Mouse (Mus musculus) heart, embryonic 11.5 days (tissue): ENCODE data around the gene Sec14l1. TPM values are rescaled to one million over a fixed set of nuclear protein-coding genes. Genes with fewer than 3 reads are reported as not detected.

Experiments used
- ATAC-seq: fragments of 200-750 bp; cut with Nextera tagmentation; replicated peaks from 2 replicates; pipeline ENCODE4 v1.8.0; 2017; ENCODE audit warnings: moderate library complexity; ENCODE audit not compliant: insufficient number of reproducible peaks, low FRiP score, low TSS enrichment
- H3K27ac ChIP-seq: fragments of 300-500 bp; sonication (generic); 2 replicates; pipeline ENCODE4 v1.5.1; 2014; ENCODE audit warnings: mild to moderate bottlenecking, low read depth, low read length
- H3K27me3 ChIP-seq: fragments of 300-500 bp; sonication (generic); 2 replicates; pipeline ENCODE4 v1.6.1; 2014; ENCODE audit warnings: mild to moderate bottlenecking, low read length, mixed read lengths; ENCODE audit not compliant: control insufficient read depth, insufficient read depth
- H3K36me3 ChIP-seq: fragments of 300-500 bp; sonication (generic); 2 replicates; pipeline ENCODE4 v1.6.1; 2014; ENCODE audit warnings: mild to moderate bottlenecking, low read length, moderate library complexity, mixed read lengths; ENCODE audit not compliant: control insufficient read depth, insufficient read depth
- H3K4me1 ChIP-seq: fragments of 300-500 bp; sonication (generic); 2 replicates; pipeline ENCODE4 v1.6.1; 2014; ENCODE audit warnings: low read length; ENCODE audit not compliant: control insufficient read depth, insufficient read depth
- H3K4me2 ChIP-seq: fragments of 300-500 bp; sonication (generic); 2 replicates; pipeline ENCODE4 v1.6.1; 2014; ENCODE audit warnings: mild to moderate bottlenecking, moderate library complexity
- H3K4me3 ChIP-seq: fragments of 300-500 bp; sonication (generic); 2 replicates; pipeline ENCODE4 v1.5.1; 2014; ENCODE audit warnings: low read depth, low read length
- H3K9ac ChIP-seq: fragments of 300-500 bp; sonication (generic); 2 replicates; pipeline ENCODE4 v1.6.1; 2014; ENCODE audit warnings: mild to moderate bottlenecking, low read depth, low read length, moderate library complexity
- H3K9me3 ChIP-seq: fragments of 300-500 bp; sonication (generic); replicated peaks from 2 replicates; pipeline ENCODE4 v1.6.1; 2016; ENCODE audit warnings: low read length; ENCODE audit not compliant: control insufficient read depth
- WGBS: fragments of 180-500 bp; shearing (Covaris S2); extraction: QIAGEN DNeasy Blood & Tissue Kit; methylation state at CpG from one replicate; pipeline ENCODE4 v1.1.7; 2014; ENCODE audit not compliant: insufficient replicate concordance; 5-methylcytosine and 5-hydroxymethylcytosine counted together
- polyA plus RNA-seq: library from polyadenylated mRNA; unstranded; fragments of >200 nt; fragmentation: Nextera tagmentation; extraction: Ambion mirVana; gene quantifications from 2 replicates; pipeline ENCODE4 v1.2.1, GENCODE M21; 2014

Gene Sec14l1
- polyA plus RNA-seq, 1 experiment from 2014 or later, result 32.6 TPM

GRCm38 (mm10) chr11:117176900-117177299, 61.9 kb downstream of the Sec14l1 start:
- 81% methylated on average over 5 of the region's 5 CpGs for WGBS
- no peak for ATAC-seq
- H3K4me2 ChIP-seq, result no peak overlapping the region
- peaks cover 12% of the 10 kb centered on the region for H3K9me3 ChIP-seq
- H3K4me1 ChIP-seq, result no peaks in the 10 kb centered on the region; the same call in 1 of the 2 replicates
- H3K27ac ChIP-seq, result no peak overlapping the region
- H3K36me3 ChIP-seq, result no peaks in the 10 kb centered on the region
- H3K9ac ChIP-seq, result no peak overlapping the region
- H3K27me3 ChIP-seq, result no peaks in the 10 kb centered on the region
- no peak overlapping the region for H3K4me3 ChIP-seq

GRCm38 (mm10) chr11:117177303-117177979, 62.5 kb downstream of the Sec14l1 start:
- Histone ChIP-seq H3K4me2 (no peak overlapping the region), H3K4me1 (no peaks in the 10 kb centered on the region; the same call in 1 of the 2 replicates), H3K9me3 (peaks cover 13% of the 10 kb centered on the region), H3K27me3 (no peaks in the 10 kb centered on the region), H3K4me3 (no peak overlapping the region), H3K36me3 (no peaks in the 10 kb centered on the region), H3K9ac (no peak overlapping the region), H3K27ac (no peak overlapping the region)
- WGBS, result 53% methylated on average over 8 of the region's 11 CpGs
- ATAC-seq, result no peak

- Histone ChIP-seq H3K4me2 (no peak overlapping the region), H3K27ac (no peak overlapping the region), H3K4me1 (no peaks in the 10 kb centered on the region; the same call in 1 of the 2 replicates), H3K27me3 (no peaks in the 10 kb centered on the region), H3K9me3 (peaks cover 16% of the 10 kb centered on the region), H3K9ac (no peak overlapping the region), H3K4me3 (no peak overlapping the region), H3K36me3 (no peaks in the 10 kb centered on the region)
- 69% methylated on average over 5 of the region's 5 CpGs for WGBS
- ATAC-seq, result no peak
Measured at GRCm38 (mm10) chr11:117179902-117180301, 64.9 kb downstream of the Sec14l1 start.

DNA sequence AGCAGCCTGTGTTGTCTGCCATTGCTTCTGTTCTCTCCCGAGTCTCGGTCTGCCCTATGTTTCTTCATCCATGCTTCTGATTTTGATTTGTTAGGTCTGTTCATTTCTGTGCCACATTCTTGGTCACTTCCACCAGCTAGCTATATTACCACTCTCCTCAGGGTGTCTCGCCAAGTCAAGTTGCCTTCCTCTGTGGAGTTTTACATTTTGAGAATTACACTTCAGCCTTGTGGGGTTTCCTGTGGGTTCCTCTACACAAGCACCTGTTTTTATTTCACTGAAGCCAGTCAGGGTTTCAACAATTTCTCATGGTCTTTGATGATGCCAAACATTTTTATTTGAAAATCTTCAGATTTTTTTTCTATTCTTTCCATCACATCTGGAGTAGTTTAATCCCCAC, 67.8 kb downstream of the Sec14l1 start:
- Histone ChIP-seq H3K4me3 (no peak overlapping the region), H3K9ac (no peak overlapping the region), H3K4me1 (no peaks in the 10 kb centered on the region), H3K27ac (no peak overlapping the region), H3K9me3 (peaks cover 16% of the 10 kb centered on the region), H3K27me3 (no peaks in the 10 kb centered on the region), H3K4me2 (no peak overlapping the region), H3K36me3 (no peaks in the 10 kb centered on the region)
- no peak for ATAC-seq
- 89% methylated on average over 3 of the region's 3 CpGs for WGBS

- ATAC-seq, result no peak
Measured at GRCm38 (mm10) chr11:117183299-117183698, 68.3 kb downstream of the Sec14l1 start.

DNA sequence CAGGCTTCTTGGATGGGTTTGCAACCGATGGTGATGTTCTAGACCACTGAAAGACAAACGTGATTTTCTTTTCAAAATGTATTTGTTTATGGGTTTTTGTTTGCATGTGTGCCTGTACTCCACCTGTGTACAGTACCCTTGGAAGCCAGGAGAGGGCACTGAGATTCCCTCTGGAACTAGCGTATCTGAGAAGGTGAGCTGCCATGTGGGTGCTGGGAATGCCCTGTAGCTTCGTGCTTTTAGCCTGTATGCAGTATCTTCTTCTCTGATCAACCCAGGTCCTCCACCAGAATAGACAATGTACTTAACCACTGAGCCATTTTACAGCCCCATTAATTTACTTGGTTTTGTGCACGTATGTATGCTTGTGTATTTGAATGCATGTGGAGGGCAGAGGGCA, 68.9 kb downstream of the Sec14l1 start:
- Histone ChIP-seq H3K27ac (no peak overlapping the region), H3K9me3 (peaks cover 16% of the 10 kb centered on the region), H3K4me1 (no peaks in the 10 kb centered on the region), H3K4me2 (no peak overlapping the region), H3K9ac (no peak overlapping the region), H3K4me3 (no peak overlapping the region), H3K27me3 (no peaks in the 10 kb centered on the region), H3K36me3 (no peaks in the 10 kb centered on the region)
- ATAC-seq, result no peak
- 79% methylated on average over 5 of the region's 5 CpGs for WGBS

More at GRCm38 (mm10) chr11:117183299-117183698, 68.3 kb downstream of the Sec14l1 start:
- no peak overlapping the region for H3K9ac ChIP-seq
- WGBS, result 67% methylated on average over 2 of the region's 3 CpGs
- H3K27ac ChIP-seq, result no peak overlapping the region
- H3K4me1 ChIP-seq, result no peaks in the 10 kb centered on the region
- peaks cover 16% of the 10 kb centered on the region for H3K9me3 ChIP-seq
- H3K4me2 ChIP-seq, result no peak overlapping the region
- no peaks in the 10 kb centered on the region for H3K27me3 ChIP-seq
- no peaks in the 10 kb centered on the region for H3K36me3 ChIP-seq
- no peak overlapping the region for H3K4me3 ChIP-seq

DNA sequence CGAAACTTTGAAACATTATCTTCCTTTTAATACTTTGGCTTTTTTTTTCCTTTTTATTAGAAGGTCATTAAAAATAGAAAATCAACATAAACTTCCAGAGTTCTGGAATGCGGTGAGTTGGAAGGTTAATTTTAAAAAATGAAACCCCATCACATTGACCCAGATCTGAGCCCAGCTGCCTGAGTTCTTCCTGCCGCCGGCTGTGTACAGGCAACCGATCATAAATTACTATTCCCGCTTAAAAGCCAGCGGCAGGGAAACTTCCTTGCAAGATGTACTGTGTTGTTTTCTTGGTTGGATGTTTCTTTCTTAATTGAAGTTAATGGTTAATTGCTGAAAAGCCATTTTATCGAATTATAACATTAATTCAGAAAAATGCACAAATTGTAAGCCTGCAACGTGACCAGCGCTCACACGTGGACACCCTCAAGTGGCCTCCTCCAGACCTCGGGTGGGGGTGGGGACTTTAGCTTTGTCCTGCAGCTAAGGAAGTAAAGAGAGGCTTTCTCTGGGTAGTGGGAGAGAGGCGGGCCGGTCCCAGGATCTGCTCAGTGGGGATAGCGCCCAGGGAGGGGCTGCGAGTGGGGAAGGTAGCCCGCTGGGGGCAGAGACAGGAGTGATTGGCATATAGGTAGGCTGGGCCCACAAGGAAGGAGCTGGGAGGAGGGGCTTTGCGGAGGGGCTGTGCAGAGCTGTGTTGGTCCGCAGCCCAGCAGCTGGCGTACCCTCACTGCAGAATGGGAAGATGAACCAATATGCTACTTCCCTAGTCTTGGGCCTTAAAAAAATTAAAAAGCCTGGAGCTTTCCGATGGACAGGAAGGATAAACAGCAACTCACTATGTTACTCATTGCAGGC, 70.3 kb downstream of the Sec14l1 start:
- ATAC-seq, result no peak

GRCm38 (mm10) chr11:117191524-117191923, 76.6 kb downstream of the Sec14l1 start:
- Histone ChIP-seq H3K36me3 (no peaks in the 10 kb centered on the region), H3K4me3 (no peak overlapping the region), H3K9ac (no peak overlapping the region), H3K9me3 (no peaks in the 10 kb centered on the region), H3K27ac (no peak overlapping the region), H3K4me2 (no peak overlapping the region), H3K4me1 (no peaks in the 10 kb centered on the region), H3K27me3 (peaks cover 2% of the 10 kb centered on the region)
- ATAC-seq, result no peak
- WGBS, result 54% methylated on average over 5 of the region's 5 CpGs

More for the DNA sequence above, 70.3 kb downstream of the Sec14l1 start:
- no peaks in the 10 kb centered on the region for H3K36me3 ChIP-seq
- H3K27ac ChIP-seq, result no peak overlapping the region
- H3K4me3 ChIP-seq, result no peak overlapping the region
- H3K4me1 ChIP-seq, result no peaks in the 10 kb centered on the region
- WGBS, result 62% methylated on average over 21 of the region's 21 CpGs
- no peak overlapping the region for H3K9ac ChIP-seq
- no peak overlapping the region for H3K4me2 ChIP-seq
- peaks cover 12% of the 10 kb centered on the region for H3K9me3 ChIP-seq
- H3K27me3 ChIP-seq, result peaks cover 2% of the 10 kb centered on the region; the same call in 1 of the 2 replicates
